Mouse (Mus musculus): ENCODE results near the gene Asmt. TPM values are rescaled to one million over a fixed set of nuclear protein-coding genes. Genes with fewer than 3 reads are reported as not detected.

The Asmt gene
- not detected for total RNA-seq (2021)

- intact Hi-C loops (cut with DNase I): no loop called here
- no peak for DNase-seq (ENCODE audit: low spot score in 2 of 2)
Observed at GRCm38 (mm10) chrX:170672594-170673092, at the start of gene Asmt. Asmt (plus strand) TSS chrX:170672644.

GRCm38 (mm10) chrX:170673233-170673951 is 948 bp downstream of the Asmt start:
- intact Hi-C loops (cut with DNase I): no loop called here
- no peak for DNase-seq (ENCODE audit: low spot score in 2 of 2)

- peak in 1 of 2 experiments; percentile 12 for DNase-seq (ENCODE audit: low spot score in 2 of 2)
- intact Hi-C loops (cut with DNase I): no loop called here
Observed at GRCm38 (mm10) chrX:170674229-170674771, 1.9 kb downstream of the Asmt start.

GRCm38 (mm10) chrX:170674885-170675876 is 2.7 kb downstream of the Asmt start:
- intact Hi-C loops (cut with DNase I): no loop called here
- DNase-seq (ENCODE audit: low spot score in 2 of 2): no peak

GRCm38 (mm10) chrX:170675923-170676605 is 3.6 kb downstream of the Asmt start:
- intact Hi-C loops (cut with DNase I): no loop called here
- no peak for DNase-seq (ENCODE audit: low spot score in 2 of 2)

GRCm38 (mm10) chrX:170676606-170677239 is 4.3 kb downstream of the Asmt start:
- no peak for DNase-seq (ENCODE audit: low spot score in 2 of 2)
- intact Hi-C loops (cut with DNase I): no loop called here

GRCm38 (mm10) chrX:170677266-170677665 is 4.8 kb downstream of the Asmt start:
- intact Hi-C loops (cut with DNase I): no loop called here
- no peak for DNase-seq (ENCODE audit: low spot score in 2 of 2)

- no peak for DNase-seq (ENCODE audit: low spot score in 2 of 2)
- intact Hi-C loops (cut with DNase I): no loop called here
Observed at GRCm38 (mm10) chrX:170677680-170678079, 5.2 kb downstream of the Asmt start.
